Mouse (Mus musculus): ENCODE measurements around the gene Gdnf.

- no peak for TF ChIP-seq CTCF (IDR thresholded peaks at IDR 0.05; ENCODE audit: low read depth)
- no peak for TF ChIP-seq EP300 (IDR thresholded peaks at IDR 0.05; ENCODE audit: low read depth)
Measured at GRCm38 (mm10) chr15:7875879-7876278, 65.2 kb downstream of the Gdnf start.

All from heart, postnatal 0 days (tissue).